Comparison of ENCODE assay signal across 24 mouse cellular contexts in the genomic region with DNA sequence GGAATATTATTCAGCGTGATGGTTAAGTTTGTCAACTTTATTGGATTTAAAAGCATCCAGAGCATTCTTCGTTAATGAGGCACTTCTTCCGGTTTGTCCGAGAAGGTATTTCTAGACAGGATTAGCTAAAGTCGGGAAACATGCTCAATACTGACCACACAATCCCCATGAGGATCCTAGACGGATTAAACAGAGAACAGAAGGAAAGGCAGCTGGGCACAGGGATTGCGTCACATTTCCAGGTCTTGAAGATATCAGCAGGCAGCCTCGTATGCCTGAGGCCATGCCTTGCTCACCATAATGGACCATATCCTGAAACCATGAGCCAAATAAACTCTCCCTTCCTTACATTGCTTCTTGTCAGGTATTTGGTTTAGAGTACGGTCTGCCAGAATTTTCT.
DNase-seq lines count a peak whose midpoint lies in the region; ATAC-seq and TF ChIP-seq lines count a peak whose summit lies in the region.
"Had no signal": no experiment of that assay in that cellular context is flagged by ENCODE, and none has a peak within 500 bp of the region (broad histone marks: within the 10 kb centered on the region; RNA-seq: fewer than 3 reads in every experiment).

No protein-coding gene starts in this region.

- no peak overlapping the region for H3K4me3 ChIP-seq in hindbrain, postnatal 0 days (ENCODE audit: low read length)
- H3K4me3 ChIP-seq in hindbrain, embryonic 13.5 days, result no peak overlapping the region
- H3K4me3 ChIP-seq in neural tube, embryonic 15.5 days (replicated peaks), result no peak overlapping the region
- H3K4me3 ChIP-seq: embryonic facial prominence, embryonic 12.5 days; embryonic facial prominence, embryonic 15.5 days; gastrocnemius, adult 2 months; hindbrain, embryonic 10.5 days had no signal

- no peak overlapping the region for H3K4me2 ChIP-seq in hindbrain, postnatal 0 days (ENCODE audit: low read depth, low read length)
- no peak overlapping the region for H3K4me2 ChIP-seq in hindbrain, embryonic 13.5 days
- no peak overlapping the region for H3K4me2 ChIP-seq in neural tube, embryonic 15.5 days
- H3K4me2 ChIP-seq: embryonic facial prominence, embryonic 12.5 days; embryonic facial prominence, embryonic 15.5 days; heart, embryonic 11.5 days; hindbrain, embryonic 14.5 days had no signal

- no peak overlapping the region for H3K27ac ChIP-seq in hindbrain, postnatal 0 days
- no peak overlapping the region for H3K27ac ChIP-seq in hindbrain, embryonic 13.5 days
- H3K27ac ChIP-seq in neural tube, embryonic 15.5 days (replicated peaks), result no peak overlapping the region
- H3K27ac ChIP-seq: embryonic facial prominence, embryonic 12.5 days; embryonic facial prominence, embryonic 15.5 days; gastrocnemius, adult 2 months; hindbrain, embryonic 10.5 days; hindbrain, embryonic 14.5 days had no signal

- TF ChIP-seq CTCF in hindbrain, postnatal 0 days (IDR thresholded peaks at IDR 0.05; ENCODE audit: low read depth), result no peak

- H3K9ac ChIP-seq in hindbrain, postnatal 0 days (replicated peaks; ENCODE audit: low read length), result no peak overlapping the region
- H3K9ac ChIP-seq in hindbrain, embryonic 13.5 days, result no peak overlapping the region
- no peak overlapping the region for H3K9ac ChIP-seq in neural tube, embryonic 15.5 days (replicated peaks)
- H3K9ac ChIP-seq: embryonic facial prominence, embryonic 12.5 days; embryonic facial prominence, embryonic 15.5 days; forebrain, postnatal 0 days; hindbrain, embryonic 14.5 days had no signal

- no peaks in the 10 kb centered on the region for H3K9me3 ChIP-seq in hindbrain, postnatal 0 days (ENCODE audit: low read length)
- no peaks in the 10 kb centered on the region for H3K9me3 ChIP-seq in hindbrain, embryonic 13.5 days
- no peaks in the 10 kb centered on the region for H3K9me3 ChIP-seq in neural tube, embryonic 15.5 days (replicated peaks)
- H3K9me3 ChIP-seq: embryonic facial prominence, embryonic 12.5 days; embryonic facial prominence, embryonic 15.5 days; hindbrain, embryonic 10.5 days had no signal

- WGBS in hindbrain, postnatal 0 days, result 74% methylated on average over 9 of the region's 9 CpGs
- WGBS in hindbrain, embryonic 13.5 days, result 86% methylated on average over 9 of the region's 9 CpGs
- 81% methylated on average over 9 of the region's 9 CpGs for WGBS in neural tube, embryonic 15.5 days

- H3K36me3 ChIP-seq in hindbrain, postnatal 0 days (ENCODE audit: insufficient read depth, low read length), result no peaks in the 10 kb centered on the region
- H3K36me3 ChIP-seq in hindbrain, embryonic 13.5 days, result no peaks in the 10 kb centered on the region
- no peaks in the 10 kb centered on the region for H3K36me3 ChIP-seq in neural tube, embryonic 15.5 days
- H3K36me3 ChIP-seq: embryonic facial prominence, embryonic 12.5 days; embryonic facial prominence, embryonic 15.5 days; hindbrain, embryonic 10.5 days had no signal

- DNase-seq in cerebellum, postnatal 10 days, result peak; percentile 19 to 23
- no peak for DNase-seq in cerebellum, adult 9-10 months
- peak; percentile 17 for DNase-seq in hindbrain, postnatal 0 days (ENCODE audit: low spot score)
- peak; percentile 4 for DNase-seq in neural tube, embryonic 10.5 days (ENCODE audit: extremely low spot score, low spot score)
- peak; percentile 14 for DNase-seq in retina, postnatal 7 days (ENCODE audit: low read depth, low spot score)
- no peak for DNase-seq in thymus, adult 18-20 months
- DNase-seq: adrenal gland, adult 8-10 months; adrenal gland, postnatal 25 days; cerebellum, adult 11-12 months; cerebellum, adult 8-10 months; cerebellum, postnatal 25 days; forebrain, postnatal 0 days; gastrocnemius, adult 2 months; gastrocnemius, postnatal 14 days; heart, adult 18-20 months had no signal

- no peaks in the 10 kb centered on the region for H3K4me1 ChIP-seq in hindbrain, postnatal 0 days (ENCODE audit: insufficient read depth, low read length)
- H3K4me1 ChIP-seq in hindbrain, embryonic 13.5 days (replicated peaks), result no peaks in the 10 kb centered on the region
- H3K4me1 ChIP-seq in neural tube, embryonic 15.5 days, result no peaks in the 10 kb centered on the region
- H3K4me1 ChIP-seq: embryonic facial prominence, embryonic 12.5 days; embryonic facial prominence, embryonic 15.5 days; hindbrain, embryonic 10.5 days had no signal

- ATAC-seq in hindbrain, postnatal 0 days, result no peak
- ATAC-seq in hindbrain, embryonic 13.5 days (ENCODE audit: low FRiP score), result no peak
- no peak for ATAC-seq in neural tube, embryonic 15.5 days (ENCODE audit: low FRiP score)
- ATAC-seq: activated CD4-positive, CD25-positive, alpha-beta regulatory T cell, adult 4 months; forebrain, embryonic 14.5 days; forebrain, postnatal 0 days had no signal

- no peaks in the 10 kb centered on the region for H3K27me3 ChIP-seq in hindbrain, postnatal 0 days (ENCODE audit: insufficient read depth, low read length)
- H3K27me3 ChIP-seq in hindbrain, embryonic 13.5 days, result peaks cover 14% of the 10 kb centered on the region
- H3K27me3 ChIP-seq in neural tube, embryonic 15.5 days (replicated peaks), result 0 out of 2 replicates have a peak, but pooled peaks cover 3% of the 10 kb centered on the region
- H3K27me3 ChIP-seq: embryonic facial prominence, embryonic 12.5 days; embryonic facial prominence, embryonic 15.5 days had no signal

Comparison
In these comparisons a context has a peak if more than half of its experiments do, and no peak if none do; other contexts are left out.
1. DNase-seq: peak in cerebellum, postnatal 10 days (2 of 2), hindbrain, postnatal 0 days (single experiment), neural tube, embryonic 10.5 days (single experiment) and retina, postnatal 7 days (single experiment); none in cerebellum, adult 9-10 months (single experiment) and thymus, adult 18-20 months (0 of 2).